Mouse (Mus musculus) cerebellum, postnatal 36 days (tissue): Measurements from ENCODE around the gene Zfp451.
"Not testable (repeated sequence)": the region's sequence is repeated elsewhere in the genome, so short reads cannot be mapped to it uniquely, and the experiment has no call there.

ENCODE experiments used
- DNase-seq, 2 experiments: peaks; one replicate each; pipeline ENCODE4 v3.0.0; 2021 to 2022; ENCODE audit warnings: mixed read lengths in 2 of 2

The Zfp451 gene

GRCm38 (mm10) chr1:33757033-33757413 is 57.4 kb downstream of the Zfp451 start:
- peak in 1 of 2 experiments; percentile 27 for DNase-seq

GRCm38 (mm10) chr1:33756258-33757032 is 58.0 kb downstream of the Zfp451 start:
- no peak for DNase-seq

GRCm38 (mm10) chr1:33755799-33756198 is 58.6 kb downstream of the Zfp451 start:
- no peak for DNase-seq

- no peak for DNase-seq
Measured at GRCm38 (mm10) chr1:33754965-33755735, 59.2 kb downstream of the Zfp451 start.

GRCm38 (mm10) chr1:33754089-33754488 is 60.3 kb downstream of the Zfp451 start:
- no peak for DNase-seq

- DNase-seq: peak; percentile 38 to 45
Measured at GRCm38 (mm10) chr1:33751283-33751682, 63.1 kb downstream of the Zfp451 start.

GRCm38 (mm10) chr1:33749709-33750108 is 64.7 kb downstream of the Zfp451 start:
- DNase-seq: not testable (repeated sequence)

- DNase-seq: no peak
Measured at GRCm38 (mm10) chr1:33749109-33749508, 65.3 kb downstream of the Zfp451 start.

- no peak for DNase-seq
Measured at GRCm38 (mm10) chr1:33745901-33746300, 68.5 kb downstream of the Zfp451 start.

GRCm38 (mm10) chr1:33744815-33745214 is 69.6 kb downstream of the Zfp451 start:
- DNase-seq: not testable (repeated sequence)

GRCm38 (mm10) chr1:33742903-33743302 is 71.5 kb downstream of the Zfp451 start:
- peak; percentile 43 to 58 for DNase-seq

GRCm38 (mm10) chr1:33739302-33739701 is 75.1 kb downstream of the Zfp451 start:
- peak; percentile 81 to 89 for DNase-seq

GRCm38 (mm10) chr1:33738681-33739278 is 75.6 kb downstream of the Zfp451 start:
- DNase-seq: no peak

GRCm38 (mm10) chr1:33738281-33738680 is 76.1 kb downstream of the Zfp451 start:
- no peak for DNase-seq

GRCm38 (mm10) chr1:33734001-33734685 is 80.3 kb downstream of the Zfp451 start:
- DNase-seq: no peak

GRCm38 (mm10) chr1:33733044-33733443 is 81.4 kb downstream of the Zfp451 start:
- no peak for DNase-seq

- no peak for DNase-seq
Measured at GRCm38 (mm10) chr1:33725086-33725485, 89.3 kb downstream of the Zfp451 start.

- DNase-seq: no peak
Measured at GRCm38 (mm10) chr1:33724516-33724915, 89.9 kb downstream of the Zfp451 start.

- DNase-seq: no peak
Measured at GRCm38 (mm10) chr1:33721020-33721419, 93.4 kb downstream of the Zfp451 start.

- no peak for DNase-seq
Measured at GRCm38 (mm10) chr1:33720231-33720630, 94.2 kb downstream of the Zfp451 start.

GRCm38 (mm10) chr1:33719733-33720225 is 94.6 kb downstream of the Zfp451 start, which contains the start of gene Rab23:
TSS of gene Rab23 (plus strand) at chr1:33719887.
- DNase-seq: peak; percentile 87 to 88

- no peak for DNase-seq
Measured at GRCm38 (mm10) chr1:33717636-33718035, 96.8 kb downstream of the Zfp451 start.

GRCm38 (mm10) chr1:33714796-33715195 is 99.6 kb downstream of the Zfp451 start:
- no peak for DNase-seq
